Mouse (Mus musculus) ovary, postnatal 10 days (tissue): ENCODE results near the gene Tomm40.

ENCODE experiments used
- DNase-seq: peaks from one replicate; pipeline ENCODE4 v3.0.0; 2022; ENCODE audit warnings: low spot score

Gene Tomm40

DNA sequence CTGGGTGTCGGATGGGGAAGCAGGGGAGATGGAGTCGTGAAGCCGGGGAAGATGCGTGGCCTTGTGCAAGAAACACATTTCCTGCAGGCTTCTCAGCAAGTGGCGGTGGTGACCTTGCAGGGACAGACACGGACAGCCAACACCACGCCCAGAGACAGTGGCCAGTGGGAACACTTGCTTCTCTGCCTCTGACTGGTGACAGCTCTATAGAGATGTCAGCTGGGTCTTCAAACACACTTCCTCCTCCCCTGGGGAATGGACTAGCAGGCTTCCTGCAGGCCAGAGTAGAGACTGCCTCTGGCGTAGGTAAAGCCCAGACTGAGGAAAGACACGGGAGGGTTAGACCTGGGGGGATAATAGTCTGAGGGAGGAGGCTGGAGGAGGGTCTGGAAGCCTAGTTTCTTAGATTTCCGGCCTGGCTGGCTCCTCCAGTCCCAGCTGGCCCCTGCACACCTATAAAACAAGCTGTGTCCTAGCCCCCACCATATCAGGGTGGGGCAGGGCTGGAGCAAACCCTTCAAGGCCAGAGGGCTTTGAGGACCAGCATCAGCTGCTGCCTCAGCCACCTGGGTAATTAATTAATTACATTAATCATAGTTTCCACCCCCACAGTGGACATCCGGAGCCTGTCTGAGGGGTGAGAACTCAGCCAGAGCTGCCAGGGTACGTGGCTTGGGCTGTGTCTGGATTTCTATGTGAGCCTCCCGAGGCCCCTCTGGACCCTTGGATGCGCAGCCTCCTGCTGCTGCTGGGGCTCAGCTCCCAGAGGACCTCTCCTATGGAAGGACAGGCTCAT, 29.6 kb upstream of the Tomm40 start:
- DNase-seq, result no peak

DNA sequence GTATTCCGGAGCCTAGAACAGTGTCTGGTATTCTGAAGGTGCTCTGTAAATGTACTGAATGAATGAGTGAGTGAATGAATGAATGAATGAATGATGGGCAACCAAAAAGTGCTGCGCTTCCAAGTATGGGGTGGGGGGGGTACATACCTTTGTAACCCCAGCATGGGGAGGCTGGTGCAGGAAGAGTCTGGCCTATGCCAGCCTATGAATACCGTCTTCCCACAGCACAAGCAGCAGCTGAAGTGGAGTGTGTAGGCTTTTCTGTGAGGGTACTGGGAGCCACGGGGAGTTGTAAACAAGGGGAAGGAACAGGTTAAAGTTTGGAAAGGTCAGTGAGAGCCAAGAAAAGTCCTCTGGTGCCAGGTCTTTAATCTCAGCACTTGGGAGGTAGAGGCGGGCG, 28.6 kb upstream of the Tomm40 start:
- no peak for DNase-seq

DNA sequence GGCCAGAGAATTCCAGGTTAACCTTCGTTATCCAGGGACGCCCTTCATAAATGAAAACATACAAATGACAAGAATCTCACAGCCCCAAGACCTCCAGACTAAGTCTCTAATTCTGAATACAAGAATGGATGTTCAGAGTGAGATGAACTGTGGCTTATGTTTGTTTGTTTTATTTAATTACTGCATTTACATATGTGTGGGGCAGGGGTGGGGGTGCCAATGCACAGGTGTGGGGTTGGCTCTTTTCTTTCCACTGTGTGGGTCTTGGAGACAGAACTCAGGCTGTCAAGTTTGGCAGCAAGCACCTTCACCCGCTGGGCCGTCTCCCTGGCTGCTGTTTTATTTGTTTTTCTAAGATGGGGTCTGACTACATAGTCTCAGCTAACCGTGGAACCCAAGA, 27.2 kb upstream of the Tomm40 start:
- DNase-seq, result no peak

DNA sequence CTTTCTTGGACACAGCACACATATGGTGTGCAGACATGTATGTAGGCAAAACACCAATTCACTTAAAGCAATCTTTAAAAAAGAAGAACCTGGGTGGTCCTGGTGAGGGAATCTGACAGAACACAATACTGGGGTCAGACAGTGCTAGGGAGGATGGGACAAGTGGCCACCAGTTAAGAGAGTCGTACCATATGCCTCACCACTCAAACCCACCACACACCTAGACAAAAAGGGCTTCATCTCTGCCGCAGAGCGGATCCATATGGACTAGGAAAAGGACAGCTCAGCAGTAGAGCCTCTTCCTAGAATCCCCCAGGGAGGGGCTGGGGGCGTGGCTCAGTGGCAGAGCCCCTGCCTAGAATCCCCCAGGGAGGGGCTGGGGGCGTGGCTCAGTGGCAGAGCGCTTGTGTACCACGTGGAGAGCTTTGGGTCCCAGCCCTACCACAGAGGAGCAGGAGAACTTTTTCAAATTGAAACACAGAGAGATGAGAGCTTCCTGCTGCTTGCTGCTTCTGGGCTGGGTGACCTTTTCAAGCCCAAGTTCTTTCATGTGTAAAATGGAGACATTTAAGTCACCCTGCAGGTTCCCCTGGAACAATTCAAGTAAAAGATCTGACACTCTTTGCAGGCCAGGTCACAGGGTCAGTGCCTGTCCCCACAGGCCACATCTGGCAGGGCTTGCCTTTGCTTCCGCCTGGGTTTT, 26.2 kb upstream of the Tomm40 start:
- no peak for DNase-seq

DNA sequence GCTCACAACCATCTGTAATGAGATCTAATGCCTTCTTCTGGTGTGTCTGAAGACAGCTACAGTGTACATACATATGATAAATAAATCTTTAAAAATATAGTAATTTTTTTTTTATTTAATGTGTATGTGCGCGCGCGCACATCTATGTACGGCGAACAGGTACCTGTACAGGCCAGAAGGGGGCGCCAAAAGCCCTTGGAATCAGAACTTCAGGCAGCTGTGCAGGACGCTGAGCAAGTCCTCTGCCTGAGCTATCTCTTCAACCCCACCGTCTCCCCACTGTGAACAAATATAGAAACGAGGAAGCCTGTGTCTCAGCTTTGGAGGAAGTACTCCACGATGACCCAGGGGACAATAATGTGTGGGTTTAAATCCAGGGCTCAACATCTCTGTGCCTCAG, 25.0 kb upstream of the Tomm40 start:
- no peak for DNase-seq

DNA sequence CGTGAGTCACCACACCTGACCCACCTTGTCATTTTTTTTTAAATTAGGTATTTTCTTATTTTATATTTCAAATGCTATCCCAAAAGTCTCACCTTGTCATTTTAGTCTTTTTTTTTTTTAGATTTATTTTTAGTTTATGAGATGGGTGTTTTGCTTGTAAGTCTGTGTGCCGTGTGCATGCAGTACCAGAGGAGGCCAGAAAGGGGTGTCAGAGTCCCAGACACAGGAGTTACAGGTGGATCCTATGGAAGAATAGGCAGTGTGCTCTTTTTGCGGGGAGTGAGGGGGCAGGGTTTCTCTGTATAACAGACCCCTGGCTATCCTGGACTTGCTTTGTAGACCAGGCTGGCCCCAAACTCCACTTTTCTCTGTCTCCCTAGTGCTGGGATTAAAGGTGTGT, 23.5 kb upstream of the Tomm40 start:
- DNase-seq, result no peak

DNA sequence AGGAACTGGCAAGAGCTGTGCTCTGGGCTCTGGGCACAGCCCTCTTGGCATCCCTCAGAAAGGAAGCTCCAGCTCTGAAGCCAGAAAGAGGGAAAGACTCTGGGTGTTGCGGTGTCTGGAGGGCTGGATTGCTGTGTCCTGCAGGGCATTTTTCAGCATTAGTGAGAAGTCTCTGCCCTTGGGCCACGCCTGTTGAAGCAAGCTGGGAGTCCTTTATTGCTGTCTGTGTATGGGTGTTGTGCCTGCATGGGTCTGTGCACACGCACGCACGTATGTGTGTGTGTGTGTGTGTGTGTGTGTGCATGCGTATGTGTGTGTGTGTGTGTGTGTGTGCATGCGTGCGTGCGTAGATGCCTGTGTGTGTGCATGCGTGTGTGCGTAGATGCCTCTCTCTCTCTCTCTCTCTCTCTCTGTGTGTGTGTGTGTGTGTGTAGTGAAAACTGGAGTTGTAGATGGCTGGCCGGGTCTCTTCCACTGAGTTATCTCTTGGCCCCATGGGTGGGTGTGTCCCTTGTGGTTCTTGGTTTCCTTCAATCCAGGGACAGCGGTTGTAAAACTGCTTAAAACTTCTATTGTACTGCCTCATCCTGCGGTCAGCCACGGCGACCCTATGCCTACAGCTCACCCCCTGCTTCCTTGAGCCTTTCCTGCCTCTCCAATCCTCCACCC, 21.3 kb upstream of the Tomm40 start:
- DNase-seq, result no peak

DNA sequence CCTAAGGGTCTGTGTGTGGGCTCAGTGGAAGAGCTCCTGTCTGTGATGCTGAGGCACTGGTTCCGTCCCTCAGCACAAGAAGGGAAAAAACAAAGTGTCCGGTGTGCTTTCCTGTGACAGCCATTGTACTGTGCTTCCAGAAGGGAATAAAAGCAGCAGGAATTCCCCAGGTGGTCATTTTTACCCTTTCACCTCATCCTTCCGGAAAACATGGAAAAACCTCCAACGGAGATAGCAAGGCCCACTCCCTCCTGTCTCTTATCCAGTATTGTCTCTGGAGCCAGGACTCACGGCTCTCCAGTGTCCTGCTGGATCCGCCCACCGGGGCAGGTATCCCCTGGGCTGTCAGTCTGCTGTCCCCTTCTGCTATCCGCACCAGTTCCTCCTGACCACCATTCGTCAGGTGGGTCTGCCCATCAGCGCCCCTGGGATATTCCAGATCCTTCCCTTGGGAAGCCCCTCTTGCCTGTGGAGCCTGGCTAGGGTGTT, 19.0 kb upstream of the Tomm40 start:
- no peak for DNase-seq

DNA sequence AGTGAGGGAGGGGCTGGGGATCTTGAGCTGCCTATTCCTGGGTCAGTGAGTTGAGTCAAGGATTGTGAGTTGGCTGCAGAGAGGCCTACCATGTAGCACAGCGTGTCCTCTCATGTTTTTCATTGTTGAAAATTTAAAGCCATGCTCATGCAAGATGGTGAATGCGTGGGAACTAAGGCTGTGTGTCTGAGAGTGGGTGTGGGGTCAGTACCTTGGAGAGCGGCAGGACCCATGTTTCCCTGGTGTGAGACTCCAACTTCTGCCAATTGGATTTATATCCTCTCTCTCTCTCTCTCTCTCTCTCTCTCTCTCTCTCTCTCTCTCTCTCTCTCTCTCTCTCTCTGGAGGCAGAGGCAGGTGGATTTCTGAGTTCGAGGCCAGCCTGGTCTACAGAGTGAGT, 11.3 kb upstream of the Tomm40 start:
- no peak for DNase-seq

DNA sequence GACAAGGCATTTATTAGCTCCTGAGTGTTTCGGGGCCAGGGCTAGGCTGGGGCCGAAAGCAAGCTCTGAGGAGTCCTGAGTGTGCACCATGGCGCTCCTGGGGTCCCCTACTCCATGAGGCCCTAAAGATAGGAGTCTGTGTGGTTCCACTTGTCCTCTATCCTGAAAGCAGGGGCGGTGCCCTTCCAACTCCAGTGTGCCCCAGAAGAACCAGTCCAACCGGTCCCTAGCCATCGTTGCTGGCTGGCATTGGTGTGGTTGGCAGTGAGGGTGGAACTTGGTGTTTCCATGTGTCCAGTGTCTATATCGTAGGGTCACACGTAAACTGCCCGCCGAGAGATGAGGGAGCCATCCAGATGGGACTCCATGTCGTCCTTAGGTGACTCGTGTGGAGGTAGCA, 8.9 kb upstream of the Tomm40 start:
- DNase-seq, result no peak

DNA sequence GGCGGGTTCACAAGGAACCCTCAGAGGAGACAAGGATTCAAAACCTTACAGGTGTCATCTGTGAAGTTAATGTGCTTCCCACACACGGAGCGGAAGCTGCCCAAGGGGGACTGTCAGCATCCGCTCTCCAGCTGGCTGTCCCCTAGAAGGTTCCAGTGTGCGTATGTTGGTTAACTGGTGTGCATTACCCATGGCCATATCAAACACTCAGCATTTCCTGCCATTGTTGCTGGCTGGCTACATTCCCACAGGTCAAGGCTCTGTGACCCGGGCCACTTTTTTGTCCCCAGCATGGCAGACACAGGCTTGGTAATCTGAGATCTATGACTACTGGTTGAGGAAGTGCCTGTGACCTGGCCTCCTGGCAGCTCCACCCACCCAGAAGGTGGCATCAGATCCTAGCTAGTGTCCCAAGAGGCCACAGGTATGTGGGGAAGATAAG, 7.5 kb upstream of the Tomm40 start:
- DNase-seq, result no peak

DNA sequence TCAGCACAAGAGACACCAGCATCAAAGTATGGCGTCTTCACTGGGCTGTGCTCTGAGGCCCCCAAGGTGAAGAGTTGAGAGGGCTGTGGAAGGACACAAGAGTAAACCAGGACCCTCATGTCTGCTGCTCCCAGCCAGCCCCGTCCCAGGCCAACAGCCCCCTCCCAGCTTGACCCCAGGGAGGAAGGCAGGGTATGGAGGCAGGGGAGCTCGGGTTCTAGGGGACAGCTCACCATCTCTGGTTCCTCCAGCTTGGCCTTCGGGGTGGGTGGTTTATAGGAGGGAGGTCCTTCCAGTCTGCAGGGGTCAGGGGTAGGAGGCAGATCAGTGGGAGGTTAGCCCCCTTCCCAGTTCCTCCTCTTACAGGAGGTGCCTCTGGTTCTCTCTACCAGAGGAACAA, 4.0 kb upstream of the Tomm40 start:
- no peak for DNase-seq

DNA sequence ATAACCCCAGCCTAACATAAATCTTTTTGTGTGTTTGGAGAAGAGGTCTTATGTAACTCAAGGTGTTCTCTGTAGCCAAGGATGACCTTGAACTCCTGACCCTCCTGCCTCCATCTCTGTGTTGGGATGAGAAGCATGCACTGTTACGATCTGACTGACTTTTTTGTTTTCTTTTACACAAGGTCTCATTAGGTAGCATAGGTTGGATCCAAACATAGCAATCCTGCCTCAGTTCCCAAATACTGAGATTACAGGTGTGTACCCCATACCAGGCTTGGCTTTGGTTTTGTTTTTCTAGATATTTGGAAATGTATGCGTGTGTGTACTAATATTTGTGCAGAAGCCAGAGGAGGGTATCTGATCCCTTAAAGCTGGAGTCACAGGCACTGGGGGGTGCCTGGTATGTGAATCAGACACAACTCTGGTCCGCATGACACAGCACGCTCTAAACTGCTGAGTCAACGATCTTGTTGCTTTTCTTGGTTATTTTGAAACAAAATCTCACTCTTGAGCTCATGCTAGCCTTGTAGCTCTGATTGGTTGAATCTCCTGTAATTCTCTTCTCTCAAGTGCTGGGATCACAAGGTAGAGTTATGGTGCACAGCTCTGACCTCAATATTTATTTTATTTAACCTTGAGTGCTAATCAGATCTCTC, 3.2 kb upstream of the Tomm40 start:
- no peak for DNase-seq

DNA sequence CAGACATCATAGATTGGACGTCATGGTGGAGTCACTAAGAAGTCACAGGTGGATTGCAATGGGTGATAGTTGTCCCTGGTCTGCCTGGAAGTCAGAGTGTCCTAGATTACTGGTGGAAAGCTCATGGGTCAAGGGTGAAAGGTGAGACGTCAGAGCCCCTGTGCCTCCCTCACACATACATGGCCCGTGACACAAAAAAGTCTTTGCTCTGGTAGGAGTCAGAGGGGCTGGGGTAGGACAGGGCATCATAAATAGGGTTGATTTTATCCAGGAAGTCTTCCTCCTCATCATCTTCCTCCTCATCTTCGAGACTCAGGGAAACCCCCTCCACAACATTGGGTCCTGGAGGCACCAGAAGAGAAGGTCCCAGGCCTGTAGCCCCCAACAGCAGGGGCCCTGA, 2.1 kb upstream of the Tomm40 start:
- no peak for DNase-seq

DNA sequence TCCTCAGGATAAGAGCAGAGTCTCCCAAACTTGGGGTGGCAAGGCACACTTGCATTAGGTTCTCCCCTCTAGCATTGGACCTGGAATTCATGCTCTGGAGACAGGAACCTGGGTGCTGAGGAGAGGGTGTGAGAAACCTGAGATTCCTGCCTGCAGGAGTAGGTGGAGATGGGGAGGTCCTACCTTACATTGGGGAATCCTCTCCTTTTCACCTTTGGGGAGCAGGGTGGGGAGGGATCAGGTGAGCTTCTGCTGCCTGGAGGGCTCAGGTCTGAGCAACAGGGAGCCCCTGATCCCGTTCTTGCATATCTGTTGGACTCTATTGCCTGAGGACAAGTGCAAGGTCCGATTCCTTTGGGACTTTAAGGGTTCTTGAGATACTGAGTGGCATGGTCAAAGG, 1.6 kb upstream of the Tomm40 start:
- no peak for DNase-seq

DNA sequence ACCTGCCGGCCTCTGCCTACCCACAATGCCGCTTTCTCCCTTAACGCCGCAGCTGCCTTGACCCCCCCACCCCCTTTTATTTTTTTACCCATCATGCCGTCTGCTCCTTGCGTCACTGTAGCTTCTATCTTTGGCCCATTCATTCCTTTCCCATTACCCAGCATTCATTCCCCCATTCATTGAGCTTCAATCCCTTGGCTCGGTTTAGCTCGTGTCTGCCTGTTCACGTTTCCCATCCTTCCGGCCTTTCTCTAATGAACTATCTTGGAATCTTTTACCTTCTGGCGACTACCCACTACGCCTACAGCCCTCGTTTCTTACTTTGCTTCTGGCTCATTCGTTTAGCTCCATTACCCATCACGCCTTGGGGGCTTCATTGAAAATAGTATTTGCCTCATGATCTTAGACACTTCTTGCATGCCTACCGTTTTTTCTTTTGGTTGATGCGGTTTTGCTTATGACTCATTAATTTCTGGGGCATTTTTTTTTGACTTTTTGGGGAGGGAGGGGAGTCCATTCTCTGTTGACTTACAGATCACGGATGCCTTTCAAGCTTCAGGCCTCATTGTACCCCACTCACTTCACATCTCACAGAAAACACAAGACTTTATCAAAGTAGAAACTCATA, 931 bp upstream of the Tomm40 start:
- DNase-seq, result no peak

DNA sequence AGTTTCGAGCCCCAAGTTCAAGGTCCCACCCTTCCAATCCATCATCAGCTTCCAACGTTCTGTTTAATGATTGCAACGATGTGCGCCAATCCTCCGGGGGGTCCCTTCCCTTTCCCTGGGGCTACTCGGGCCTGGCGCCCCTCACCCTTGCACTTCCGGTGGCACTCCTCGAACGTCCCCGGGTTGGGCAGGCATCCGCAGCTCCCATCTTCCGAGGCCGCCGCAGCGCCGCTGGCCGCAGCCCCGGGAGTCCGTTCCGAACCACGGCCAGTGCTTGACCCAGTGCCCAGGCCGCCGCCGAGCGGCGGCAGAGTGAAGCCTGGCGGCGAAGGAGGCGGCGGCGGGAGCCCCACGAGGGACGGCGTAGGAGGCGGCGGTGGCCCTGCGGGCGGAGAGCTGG, 402 bp downstream of the Tomm40 start:
- no peak for DNase-seq

DNA sequence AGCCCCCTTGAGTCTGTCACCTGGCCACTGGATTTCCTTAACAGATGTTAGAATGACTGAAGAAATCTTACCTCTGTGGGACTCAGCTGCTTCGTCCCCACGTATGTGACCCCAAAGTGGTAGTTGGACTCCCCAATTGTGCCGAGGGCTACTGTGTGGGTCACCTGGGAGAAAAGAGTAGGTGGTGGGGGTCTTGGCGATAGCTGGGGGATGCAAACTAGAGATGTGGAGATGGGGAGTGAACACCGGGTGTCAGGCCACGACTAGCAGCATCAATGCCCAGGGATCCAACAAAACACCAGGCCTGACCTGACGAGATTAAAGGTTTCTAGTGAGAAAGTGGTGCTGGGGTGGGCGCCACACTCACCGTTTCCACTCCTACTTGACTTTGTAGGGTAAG, 1.6 kb downstream of the Tomm40 start:
- no peak for DNase-seq

DNA sequence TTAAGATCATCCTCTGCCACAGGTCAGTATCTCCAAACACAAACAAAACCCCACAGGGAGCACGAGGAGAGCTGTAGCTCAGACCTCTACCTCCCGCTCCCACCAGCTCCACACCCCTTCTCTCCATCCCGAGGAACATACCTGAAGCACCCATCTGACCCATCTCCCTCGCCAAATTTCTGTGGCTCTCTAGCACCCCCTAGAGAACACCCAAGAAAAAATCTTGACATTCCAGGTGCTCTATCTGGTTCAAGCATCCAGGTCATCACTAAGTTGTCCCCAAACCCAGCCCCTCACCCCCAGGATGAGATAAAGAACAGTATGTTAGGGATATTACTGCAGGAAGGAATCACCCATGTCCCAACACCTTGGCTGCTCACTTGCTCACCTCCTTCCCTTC, 2.0 kb downstream of the Tomm40 start:
- DNase-seq, result no peak

DNA sequence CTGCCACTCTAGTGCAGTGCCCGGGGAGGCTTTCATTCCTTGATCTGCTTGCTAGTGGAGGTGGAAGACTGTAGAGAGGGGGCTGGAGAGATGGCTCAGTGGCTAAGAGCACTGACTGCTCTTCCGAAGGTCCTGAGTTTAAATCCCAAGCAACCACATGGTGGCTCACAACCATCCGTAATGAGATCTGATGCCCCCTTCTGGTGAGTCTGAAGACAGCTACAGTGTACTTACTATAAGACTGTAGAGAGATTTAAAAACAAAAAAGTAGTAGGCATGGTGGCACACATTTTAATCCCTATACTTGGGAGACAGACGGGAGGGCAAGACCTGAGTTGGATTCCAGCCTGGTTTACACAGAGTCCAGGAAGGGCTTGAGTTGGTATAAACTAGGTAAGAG, 2.8 kb downstream of the Tomm40 start:
- DNase-seq, result no peak

DNA sequence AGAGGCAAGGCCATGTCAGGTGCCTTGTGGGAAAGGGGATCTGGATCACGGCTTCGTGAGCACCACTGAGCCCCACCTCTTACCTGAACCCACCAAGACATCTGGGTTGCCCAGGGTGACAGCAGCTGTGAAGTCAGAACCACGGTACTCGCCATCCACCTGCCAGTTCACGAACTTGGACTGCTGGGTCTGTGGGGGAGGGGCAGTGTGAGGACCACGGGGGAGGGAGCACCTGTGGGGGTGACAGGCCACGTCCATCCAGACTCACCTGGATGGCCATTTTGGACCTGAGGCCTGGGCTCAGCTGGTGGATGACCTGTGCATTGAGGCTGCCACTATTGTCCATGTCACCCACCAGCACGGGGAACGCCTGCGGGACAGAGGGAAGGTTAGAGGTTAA, 4.6 kb downstream of the Tomm40 start:
- DNase-seq, result no peak

DNA sequence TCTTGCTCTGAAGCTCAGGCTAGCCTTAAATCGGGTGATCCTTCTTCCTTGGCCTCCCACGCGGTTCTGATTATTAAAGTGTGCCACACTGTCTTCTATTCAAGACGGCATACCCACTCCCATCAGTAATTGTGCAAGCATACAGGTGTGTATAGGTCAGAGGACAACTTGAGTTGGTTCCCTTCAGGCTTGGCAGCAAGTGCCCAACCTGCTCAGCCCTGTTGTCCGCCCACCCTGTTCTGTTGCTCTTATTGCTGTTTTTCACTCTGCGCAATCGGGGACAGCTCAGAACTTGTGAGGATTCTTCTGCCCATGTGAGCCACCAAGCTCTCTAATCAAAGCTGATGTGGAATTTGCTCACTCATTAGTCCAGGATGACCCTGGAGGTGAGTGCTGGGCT, 10.0 kb downstream of the Tomm40 start:
- no peak for DNase-seq
